Mouse (Mus musculus) bone marrow macrophage, adult 2 months (primary cell): Measurements from ENCODE around the gene Fbxl15. TPM values are rescaled to one million over a fixed set of nuclear protein-coding genes. Genes with fewer than 3 reads are reported as not detected.
A peak's percentile ranks its signal among the peaks of the same experiment; 100 is the strongest.

ENCODE experiments used
- H3K27ac ChIP-seq: 2 replicates; pipeline ENCODE4 v1.5.1; 2012; ENCODE audit warnings: low read depth, low read length; ENCODE audit not compliant: insufficient read depth
- H3K4me1 ChIP-seq: 2 replicates; pipeline ENCODE4 v1.6.1; 2012; ENCODE audit warnings: low read length; ENCODE audit not compliant: control insufficient read depth, insufficient read depth
- H3K4me3 ChIP-seq: 2 replicates; pipeline ENCODE4 v1.5.1; 2012; ENCODE audit warnings: mild to moderate bottlenecking, low read length, moderate library complexity; ENCODE audit not compliant: insufficient read depth
- CTCF ChIP-seq: IDR thresholded peaks from 2 replicates; pipeline ENCODE4 v1.5.1; 2012; ENCODE audit warnings: low read depth, mild to moderate bottlenecking, low read length, moderate library complexity
- POLR2A ChIP-seq: IDR thresholded peaks from 2 replicates; pipeline ENCODE4 v1.6.1; 2012; ENCODE audit warnings: mild to moderate bottlenecking, low read depth, low read length, borderline replicate concordance
- polyA plus RNA-seq: library from polyadenylated mRNA; stranded (reverse); fragments of >200 nt; gene quantifications from 2 replicates; pipeline ENCODE4 v1.2.4, GENCODE M21; 2012; ENCODE audit not compliant: missing spikeins, insufficient read depth, insufficient read length

Gene Fbxl15
- polyA plus RNA-seq, 1 experiment: 6.9 TPM

DNA sequence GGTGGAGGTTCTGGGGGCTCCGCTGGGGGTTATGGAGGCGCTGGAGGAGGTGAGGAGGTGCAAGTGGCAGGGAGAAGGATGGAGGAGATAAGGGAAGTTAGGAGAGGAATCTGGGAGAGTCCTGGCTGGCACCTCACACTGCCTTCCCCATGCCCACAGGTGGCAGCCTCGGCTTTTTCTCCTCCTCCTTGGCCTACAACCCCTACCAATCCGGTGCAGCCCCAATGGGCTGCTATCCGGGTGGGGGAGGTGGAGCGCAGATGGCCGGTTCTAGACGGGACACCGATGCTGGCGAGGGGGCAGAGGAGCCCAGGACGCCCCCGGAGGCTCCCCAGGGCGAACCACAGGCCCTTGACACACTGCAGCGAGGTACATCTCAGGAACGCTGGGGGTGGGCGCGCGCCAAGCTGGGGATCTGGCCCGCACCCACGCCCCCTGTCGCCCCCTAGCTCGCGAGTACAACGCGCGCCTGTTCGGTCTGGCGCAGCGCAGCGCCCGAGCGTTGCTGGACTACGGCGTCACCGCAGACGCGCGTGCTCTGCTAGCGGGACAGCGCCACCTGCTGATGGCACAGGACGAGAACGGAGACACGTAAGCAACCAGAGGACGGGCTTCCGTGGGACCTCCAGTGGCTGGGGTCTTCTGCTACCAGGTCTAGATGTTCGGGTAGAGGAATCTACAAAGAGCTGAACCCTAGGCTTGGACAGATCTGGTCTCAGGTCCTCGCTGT, 19.1 kb upstream of the Fbxl15 start:
- peak overlapping the region; percentile 28; the same call in 1 of the 2 replicates for H3K4me3 ChIP-seq

GRCm38 (mm10) chr19:46309651-46310305, 18.2 kb upstream of the Fbxl15 start:
- Histone ChIP-seq H3K27ac (no peak overlapping the region), H3K4me1 (peaks cover 7% of the 10 kb centered on the region; the same call in 1 of the 2 replicates), H3K4me3 (no peak overlapping the region)
- TF ChIP-seq POLR2A (no peak), CTCF (no peak)

More for the DNA sequence above, 19.1 kb upstream of the Fbxl15 start:
- Histone ChIP-seq H3K27ac (no peak overlapping the region), H3K4me1 (peaks cover 8% of the 10 kb centered on the region)
- TF ChIP-seq CTCF: peak; percentile 61
- TF ChIP-seq POLR2A: no peak

DNA sequence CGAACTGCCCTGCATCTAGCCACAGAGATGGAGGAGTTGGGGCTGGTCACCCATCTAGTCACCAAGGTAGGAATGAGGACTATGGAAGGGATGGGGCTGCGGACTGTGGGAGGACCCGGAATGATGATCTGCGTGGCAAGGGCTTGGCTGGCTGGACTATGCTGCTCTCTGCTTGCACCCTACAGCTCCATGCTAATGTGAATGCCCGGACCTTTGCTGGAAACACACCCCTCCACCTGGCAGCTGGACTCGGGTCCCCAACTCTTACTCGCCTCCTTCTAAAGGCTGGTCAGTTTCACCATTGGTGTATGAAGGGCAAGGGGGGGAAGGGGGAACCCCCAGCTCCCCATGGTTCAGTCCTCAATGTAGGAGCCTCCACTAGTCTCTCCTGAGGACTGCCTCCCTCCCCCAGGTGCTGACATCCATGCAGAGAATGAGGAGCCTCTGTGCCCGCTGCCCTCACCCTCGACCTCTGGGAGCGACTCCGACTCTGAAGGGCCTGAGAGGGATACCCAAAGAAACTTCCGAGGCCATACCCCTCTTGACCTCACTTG, 17.6 kb upstream of the Fbxl15 start:
- no peak overlapping the region for H3K4me3 ChIP-seq
- H3K4me1 ChIP-seq: peaks cover 11% of the 10 kb centered on the region
- TF ChIP-seq CTCF (no peak), POLR2A (no peak)
- H3K27ac ChIP-seq: no peak overlapping the region

- no peak overlapping the region for H3K27ac ChIP-seq
Measured at GRCm38 (mm10) chr19:46311341-46311740, 16.6 kb upstream of the Fbxl15 start.

DNA sequence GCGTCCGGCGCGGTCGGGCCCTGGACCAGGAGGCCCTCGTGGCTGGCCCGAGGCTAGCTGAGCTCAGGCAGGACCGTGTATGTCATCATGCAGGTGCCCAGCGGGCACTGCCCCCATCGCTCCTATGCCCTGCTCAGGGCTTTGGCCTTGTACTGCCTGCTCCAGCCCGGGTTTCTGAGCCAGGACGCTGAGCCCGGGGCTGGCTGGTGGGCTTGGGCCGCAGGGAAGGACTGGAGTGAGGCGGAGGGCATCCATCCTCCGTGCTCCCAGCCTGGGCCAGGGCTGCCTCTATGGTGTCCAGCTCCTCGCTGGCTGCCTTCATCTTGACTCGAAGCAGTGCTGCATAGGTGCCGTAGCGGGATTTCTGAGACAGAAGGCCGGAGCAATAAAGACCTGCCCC, 15.4 kb upstream of the Fbxl15 start:
- Histone ChIP-seq H3K27ac (no peak overlapping the region), H3K4me3 (no peak overlapping the region), H3K4me1 (peaks cover 9% of the 10 kb centered on the region)
- no peak for TF ChIP-seq POLR2A
- TF ChIP-seq CTCF: no peak

More at GRCm38 (mm10) chr19:46311341-46311740, 16.6 kb upstream of the Fbxl15 start:
- TF ChIP-seq CTCF (no peak), POLR2A (no peak)
- H3K4me1 ChIP-seq: peaks cover 9% of the 10 kb centered on the region
- H3K4me3 ChIP-seq: no peak overlapping the region

DNA sequence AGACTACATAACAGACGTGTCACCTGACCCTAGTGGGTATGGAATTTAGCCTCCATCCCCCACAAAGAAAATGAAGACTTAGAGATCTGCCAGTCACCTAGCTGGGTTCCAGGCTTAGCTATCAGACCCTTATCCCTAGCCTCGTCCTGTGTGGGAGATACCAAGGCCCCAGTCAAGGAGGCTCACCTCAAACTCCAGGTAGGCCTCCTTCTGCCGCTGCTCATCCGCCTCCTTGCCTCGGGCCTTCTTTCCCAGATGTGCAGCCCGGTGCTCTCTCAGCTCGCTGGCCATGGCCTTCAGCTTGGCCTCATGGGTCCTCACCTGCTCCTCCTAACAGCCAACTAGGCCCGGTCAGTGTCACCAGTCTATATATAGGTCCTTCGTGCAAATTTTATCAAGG, 14.9 kb upstream of the Fbxl15 start:
- Histone ChIP-seq H3K4me3 (no peak overlapping the region), H3K4me1 (peaks cover 9% of the 10 kb centered on the region), H3K27ac (no peak overlapping the region)
- TF ChIP-seq POLR2A (no peak), CTCF (no peak)

DNA sequence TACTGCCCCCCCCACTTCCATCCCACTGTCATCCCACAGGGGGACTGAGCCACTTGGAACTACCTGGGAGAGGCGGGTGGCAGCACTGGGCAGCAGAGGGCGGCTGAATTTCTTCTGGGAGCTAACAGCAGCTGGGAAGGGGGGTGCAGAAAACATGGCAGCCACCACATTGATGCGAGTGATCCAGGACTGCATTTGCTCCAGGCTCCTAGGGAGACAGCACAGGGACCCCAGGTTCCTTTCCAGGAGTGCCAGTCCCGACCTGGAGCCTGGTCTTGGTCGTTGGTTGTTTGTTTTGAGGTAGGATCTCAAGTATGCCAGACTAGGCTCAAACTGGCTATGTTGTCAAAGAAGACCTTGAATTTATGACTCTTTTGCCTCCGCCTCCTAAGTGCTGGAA, 14.4 kb upstream of the Fbxl15 start:
- H3K4me3 ChIP-seq: no peak overlapping the region
- peaks cover 8% of the 10 kb centered on the region for H3K4me1 ChIP-seq
- TF ChIP-seq CTCF (no peak), POLR2A (no peak)
- H3K27ac ChIP-seq: no peak overlapping the region

DNA sequence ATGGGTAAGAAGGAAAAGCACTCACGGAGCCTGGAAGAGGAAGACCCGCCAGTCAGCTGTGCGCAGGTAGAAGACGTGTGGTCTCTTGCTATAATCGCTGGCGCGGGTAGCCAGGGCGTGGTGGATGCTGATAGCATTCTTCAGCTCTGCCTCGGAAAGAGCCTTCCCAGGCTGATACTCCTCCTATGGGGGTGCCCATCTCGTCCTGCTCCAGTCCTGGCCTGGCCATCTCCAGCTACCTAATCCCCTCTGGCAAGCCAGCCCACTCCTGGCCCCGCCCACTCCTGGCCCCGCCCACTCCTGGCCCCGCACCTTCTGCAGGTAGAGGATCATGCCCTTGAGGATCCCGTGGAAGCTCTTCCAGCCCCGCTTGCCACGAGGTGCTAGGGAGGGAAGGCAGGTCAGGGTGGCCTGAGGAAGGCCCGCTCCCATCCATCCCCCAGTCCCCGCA, 13.8 kb upstream of the Fbxl15 start:
- Histone ChIP-seq H3K27ac (no peak overlapping the region), H3K4me3 (no peak overlapping the region), H3K4me1 (peaks cover 9% of the 10 kb centered on the region)
- no peak for TF ChIP-seq POLR2A
- no peak for TF ChIP-seq CTCF

DNA sequence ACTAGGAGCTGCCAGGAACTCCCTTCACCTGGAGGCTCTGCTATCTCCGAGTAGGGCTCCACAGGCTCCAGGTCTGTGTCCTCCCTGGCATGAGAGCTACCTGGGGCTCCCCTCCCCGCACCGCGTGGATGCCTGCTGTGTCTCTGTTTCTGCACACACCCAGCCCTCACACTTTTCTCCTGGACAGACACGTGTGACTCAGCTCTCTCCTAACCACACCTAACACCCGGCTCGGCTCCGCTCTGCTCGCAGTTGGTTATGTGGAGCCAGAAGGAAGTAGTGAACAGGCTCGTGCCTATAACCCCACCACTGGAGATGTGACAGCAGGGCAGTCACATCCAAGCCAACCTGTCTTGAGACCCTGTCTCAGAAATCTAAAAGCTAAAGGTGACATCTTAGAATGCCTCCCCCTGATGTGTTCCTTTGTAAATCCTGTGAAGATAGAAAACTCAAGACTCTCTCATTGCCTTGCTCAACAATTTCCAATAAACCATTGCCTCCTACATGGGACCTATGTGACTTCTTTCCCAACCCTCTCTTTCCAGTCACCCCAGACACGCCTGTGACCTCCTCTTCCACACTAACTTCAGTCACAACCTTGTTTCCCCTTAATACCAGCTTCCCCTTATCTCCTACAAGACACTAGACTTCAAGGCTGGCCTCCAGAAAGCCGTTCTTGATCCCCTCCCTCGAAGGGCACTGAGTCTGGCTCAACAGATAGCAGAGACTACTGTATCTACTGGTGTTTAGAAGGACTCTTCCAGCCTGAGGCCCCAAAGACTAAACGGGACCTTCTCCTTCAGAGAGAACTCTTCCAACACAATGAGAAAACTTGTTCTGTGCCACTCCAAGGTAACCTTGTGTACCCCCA, 12.9 kb upstream of the Fbxl15 start:
- Histone ChIP-seq H3K27ac (no peak overlapping the region), H3K4me3 (no peak overlapping the region), H3K4me1 (peaks cover 9% of the 10 kb centered on the region)
- TF ChIP-seq POLR2A (no peak), CTCF (no peak)
